Mouse (Mus musculus) embryonic facial prominence, embryonic 10.5 days (tissue): ENCODE data around the gene Nr1d1. TPM values are rescaled to one million over a fixed set of nuclear protein-coding genes. Genes with fewer than 3 reads are reported as not detected.
"Not testable (repeated sequence)": the region's sequence is repeated elsewhere in the genome, so short reads cannot be mapped to it uniquely, and the experiment has no call there.

Experiments
- DNase-seq: peaks from one replicate; pipeline ENCODE4 v3.0.0-alpha.2; 2017; ENCODE audit warnings: low spot score
- H3K27ac ChIP-seq: fragments of 300-500 bp; sonication (generic); replicated peaks from 2 replicates; pipeline ENCODE4 v1.5.1; 2016; ENCODE audit warnings: mild to moderate bottlenecking
- H3K27me3 ChIP-seq: fragments of 300-500 bp; sonication (generic); replicated peaks from 2 replicates; pipeline ENCODE4 v1.6.1; 2016; ENCODE audit warnings: low read depth, mild to moderate bottlenecking; ENCODE audit not compliant: poor library complexity, severe bottlenecking
- H3K36me3 ChIP-seq: fragments of 300-500 bp; sonication (generic); replicated peaks from 2 replicates; pipeline ENCODE4 v1.6.1; 2016; ENCODE audit warnings: mild to moderate bottlenecking, moderate library complexity
- H3K4me1 ChIP-seq: fragments of 300-500 bp; sonication (generic); 2 replicates; pipeline ENCODE4 v1.6.1; 2016
- H3K4me3 ChIP-seq: fragments of 300-500 bp; sonication (generic); 2 replicates; pipeline ENCODE4 v1.5.1; 2016; ENCODE audit warnings: mild to moderate bottlenecking, moderate library complexity
- H3K9me3 ChIP-seq: fragments of 300-500 bp; sonication (generic); 2 replicates; pipeline ENCODE4 v1.6.1; 2016; ENCODE audit warnings: mild to moderate bottlenecking
- WGBS: fragments of 180-500 bp; shearing (Covaris S2); methylation state at CpG from one replicate; pipeline ENCODE4 v1.1.7; 2016; 5-methylcytosine and 5-hydroxymethylcytosine counted together
- polyA plus RNA-seq: library from polyadenylated mRNA; unstranded; fragments of >200 nt; fragmentation: Nextera tagmentation; extraction: Ambion mirVana; gene quantifications from 2 replicates; pipeline ENCODE4 v1.2.1, GENCODE M21; 2016

Gene Nr1d1
- polyA plus RNA-seq, 1 experiment from 2014 or later = 1.1 TPM

DNA sequence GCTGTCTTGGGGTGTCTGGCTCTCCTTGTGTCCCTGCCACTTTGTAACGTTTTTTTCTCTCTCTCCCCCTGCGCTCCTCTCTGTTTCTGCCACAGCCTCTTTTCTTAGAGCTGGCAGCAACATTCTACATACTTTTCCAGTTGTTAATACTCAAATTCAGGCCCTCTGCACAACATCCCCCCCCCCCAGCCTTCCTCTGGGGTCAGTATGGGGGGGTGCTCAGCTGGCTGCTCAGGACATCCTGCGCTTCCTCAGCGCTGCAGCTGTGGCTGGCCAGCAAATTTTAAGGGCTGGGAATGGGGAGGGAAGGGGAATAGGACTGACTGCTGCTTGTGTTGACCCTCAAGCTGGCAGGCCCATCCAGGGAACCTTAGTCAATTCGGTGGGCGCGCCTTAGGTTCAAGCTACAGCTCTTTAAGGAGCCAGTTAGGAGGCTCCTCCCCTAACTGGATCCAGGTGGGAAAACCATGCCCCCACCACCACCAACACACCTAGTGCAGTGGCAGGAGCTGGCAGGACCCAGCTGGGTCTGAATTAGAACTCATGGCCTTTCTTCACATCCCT is 30.6 kb downstream of the Nr1d1 start:
- peaks cover 2% of the 10 kb centered on the region; the same call in 1 of the 2 replicates for H3K27me3 ChIP-seq
- H3K9me3 ChIP-seq = no peaks in the 10 kb centered on the region
- DNase-seq = no peak
- WGBS = 39% methylated on average over 7 of the region's 7 CpGs
- H3K36me3 ChIP-seq = no peaks in the 10 kb centered on the region
- peak overlapping the region; percentile 97 for H3K27ac ChIP-seq
- peaks cover 98% of the 10 kb centered on the region for H3K4me1 ChIP-seq
- H3K4me3 ChIP-seq = peak overlapping the region; percentile 90

DNA sequence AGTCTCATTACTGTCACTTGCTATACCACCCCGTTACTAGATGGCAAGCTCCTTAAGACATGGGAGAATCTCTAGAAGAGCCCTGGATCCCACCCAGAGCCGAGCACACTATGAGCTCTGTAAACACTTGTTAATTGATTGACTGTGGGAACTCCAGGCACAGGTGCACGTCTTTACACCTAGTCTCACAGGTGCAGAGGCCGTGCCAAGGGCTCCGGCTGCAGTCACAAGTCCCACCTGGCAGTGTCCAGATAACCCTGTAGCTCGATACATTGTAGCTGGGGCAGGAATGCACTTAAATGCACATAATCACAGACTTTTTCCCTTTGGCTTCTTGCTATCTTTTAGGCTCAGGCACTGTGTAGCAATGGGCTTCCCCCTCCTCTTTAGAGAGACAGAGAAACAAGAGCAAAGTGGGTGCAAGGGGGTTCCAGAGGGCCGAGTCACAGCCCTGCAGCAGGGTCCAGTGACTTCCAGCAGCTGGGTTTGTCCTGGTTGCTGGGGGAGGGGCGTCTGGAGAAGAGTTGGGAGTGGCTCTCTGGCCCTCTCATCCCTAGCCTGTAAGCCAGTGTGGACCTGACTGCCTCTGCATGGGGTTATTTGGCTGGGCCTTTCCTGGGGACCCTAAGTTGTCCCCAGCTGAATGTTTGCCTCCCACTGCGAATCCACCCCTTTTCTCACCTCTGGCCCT is 31.3 kb downstream of the Nr1d1 start:
- Histone ChIP-seq H3K27ac (peak overlapping the region; percentile 97), H3K4me1 (peaks cover 95% of the 10 kb centered on the region)

GRCm38 (mm10) chr11:98742397-98743291 is 32.5 kb downstream of the Nr1d1 start:
- Histone ChIP-seq H3K27me3 (peaks cover 10% of the 10 kb centered on the region; the same call in 1 of the 2 replicates), H3K4me3 (peak overlapping the region; percentile 90), H3K9me3 (no peaks in the 10 kb centered on the region), H3K36me3 (no peaks in the 10 kb centered on the region), H3K27ac (peak overlapping the region; percentile 97), H3K4me1 (peaks cover 88% of the 10 kb centered on the region)
- 6% methylated on average over 21 of the region's 21 CpGs for WGBS
- DNase-seq = peak; percentile 39

More for the DNA sequence above, 31.3 kb downstream of the Nr1d1 start:
- H3K27me3 ChIP-seq = peaks cover 5% of the 10 kb centered on the region; the same call in 1 of the 2 replicates
- H3K36me3 ChIP-seq = no peaks in the 10 kb centered on the region
- WGBS = 10% methylated on average over 9 of the region's 9 CpGs
- peak; percentile 73 for DNase-seq
- no peaks in the 10 kb centered on the region for H3K9me3 ChIP-seq
- peak overlapping the region; percentile 90 for H3K4me3 ChIP-seq

- H3K27me3 ChIP-seq = peaks cover 10% of the 10 kb centered on the region; the same call in 1 of the 2 replicates
- no peaks in the 10 kb centered on the region for H3K36me3 ChIP-seq
- no peaks in the 10 kb centered on the region for H3K9me3 ChIP-seq
- peak; percentile 89 for DNase-seq
- under 1% methylated on average over 86 of the region's 86 CpGs for WGBS
- peak overlapping the region; percentile 97 for H3K27ac ChIP-seq
- peak overlapping the region; percentile 90 for H3K4me3 ChIP-seq
- peaks cover 79% of the 10 kb centered on the region for H3K4me1 ChIP-seq
Observed at GRCm38 (mm10) chr11:98741622-98742396, 33.3 kb downstream of the Nr1d1 start.

GRCm38 (mm10) chr11:98741051-98741620 is 34.0 kb downstream of the Nr1d1 start:
- no peaks in the 10 kb centered on the region for H3K9me3 ChIP-seq
- peak overlapping the region; percentile 90 for H3K4me3 ChIP-seq
- under 1% methylated on average over 17 of the region's 17 CpGs for WGBS
- H3K4me1 ChIP-seq = peaks cover 73% of the 10 kb centered on the region
- H3K36me3 ChIP-seq = no peaks in the 10 kb centered on the region
- no peak for DNase-seq
- peak overlapping the region; percentile 97 for H3K27ac ChIP-seq
- H3K27me3 ChIP-seq = peaks cover 10% of the 10 kb centered on the region; the same call in 1 of the 2 replicates

GRCm38 (mm10) chr11:98740393-98741050 is 34.6 kb downstream of the Nr1d1 start, which contains the start of gene Thra:
Thra (plus strand) TSS chr11:98740638.
- Histone ChIP-seq H3K27ac (peak within 1 kb of the TSS; percentile 97), H3K4me3 (peak within 1 kb of the TSS; percentile 90), H3K4me1 (peaks cover 67% of the 10 kb centered on the region), H3K27me3 (peaks cover 10% of the 10 kb centered on the region; the same call in 1 of the 2 replicates), H3K36me3 (no peaks in the 10 kb centered on the region), H3K9me3 (no peaks in the 10 kb centered on the region)
- WGBS = under 1% methylated on average over 22 of the region's 22 CpGs
- peak; percentile 77 for DNase-seq

GRCm38 (mm10) chr11:98740026-98740392 is 35.1 kb downstream of the Nr1d1 start:
- Histone ChIP-seq H3K4me1 (peaks cover 63% of the 10 kb centered on the region), H3K4me3 (peak overlapping the region; percentile 90), H3K27me3 (peaks cover 10% of the 10 kb centered on the region; the same call in 1 of the 2 replicates), H3K27ac (peak overlapping the region; percentile 97), H3K9me3 (no peaks in the 10 kb centered on the region), H3K36me3 (no peaks in the 10 kb centered on the region)
- DNase-seq = no peak
- 13% methylated on average over 8 of the region's 8 CpGs for WGBS

GRCm38 (mm10) chr11:98738925-98739324 is 36.2 kb downstream of the Nr1d1 start:
- no peak for DNase-seq
- WGBS = 71% methylated on average over 9 of the region's 9 CpGs
- Histone ChIP-seq H3K4me3 (no peak overlapping the region; the same call in 1 of the 2 replicates), H3K27me3 (peaks cover 10% of the 10 kb centered on the region; the same call in 1 of the 2 replicates), H3K27ac (0 out of 2 replicates have a peak overlapping the region, but pooled peaks have one; percentile 14), H3K4me1 (peaks cover 52% of the 10 kb centered on the region), H3K36me3 (no peaks in the 10 kb centered on the region), H3K9me3 (peaks cover 9% of the 10 kb centered on the region; the same call in 1 of the 2 replicates)

- Histone ChIP-seq H3K4me3 (no peak overlapping the region; the same call in 1 of the 2 replicates), H3K27me3 (peaks cover 10% of the 10 kb centered on the region; the same call in 1 of the 2 replicates), H3K27ac (0 out of 2 replicates have a peak overlapping the region, but pooled peaks have one; percentile 14), H3K4me1 (peaks cover 47% of the 10 kb centered on the region), H3K9me3 (peaks cover 10% of the 10 kb centered on the region; the same call in 1 of the 2 replicates), H3K36me3 (no peaks in the 10 kb centered on the region)
- WGBS = 48% methylated on average over 4 of the region's 4 CpGs
- DNase-seq = no peak
Observed at GRCm38 (mm10) chr11:98738428-98738911, 36.7 kb downstream of the Nr1d1 start.

- H3K36me3 ChIP-seq, H3K27me3 ChIP-seq, H3K4me3 ChIP-seq, DNase-seq, H3K27ac ChIP-seq: not testable (repeated sequence)
- Histone ChIP-seq H3K9me3 (peaks cover 10% of the 10 kb centered on the region; the same call in 1 of the 2 replicates), H3K4me1 (peaks cover 35% of the 10 kb centered on the region)
- WGBS = 89% methylated on average over 2 of the region's 2 CpGs
Observed at GRCm38 (mm10) chr11:98737220-98737619, 37.9 kb downstream of the Nr1d1 start.

DNA sequence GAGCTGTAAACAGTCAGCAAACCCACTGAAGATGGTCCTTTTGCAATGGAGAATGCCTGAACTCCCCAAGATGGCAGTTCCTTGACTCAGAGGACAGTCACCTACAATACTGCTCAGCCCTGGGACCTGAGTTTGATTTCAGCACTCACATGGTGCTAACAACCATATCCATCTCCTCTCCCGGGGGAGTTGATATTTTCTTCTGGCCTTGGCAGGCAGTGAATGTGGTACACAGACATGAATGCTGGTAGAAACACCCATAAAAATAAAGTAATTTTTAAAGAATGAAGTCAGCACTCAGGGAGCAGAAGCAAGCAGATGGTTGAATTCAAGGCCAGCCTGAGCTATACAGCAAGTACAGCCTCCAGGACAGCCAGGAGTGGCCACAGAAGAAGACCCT is 39.0 kb downstream of the Nr1d1 start:
- H3K36me3 ChIP-seq = no peaks in the 10 kb centered on the region
- 90% methylated on average over 1 of the region's 1 CpGs for WGBS
- H3K27ac ChIP-seq = no peak overlapping the region
- H3K4me3 ChIP-seq = no peak overlapping the region
- H3K9me3 ChIP-seq = peaks cover 10% of the 10 kb centered on the region; the same call in 1 of the 2 replicates
- H3K27me3 ChIP-seq = peaks cover 10% of the 10 kb centered on the region; the same call in 1 of the 2 replicates
- peaks cover 24% of the 10 kb centered on the region for H3K4me1 ChIP-seq
- DNase-seq = no peak
